Mouse (Mus musculus) hindbrain, embryonic 16.5 days (tissue): ENCODE results near the gene Gm49368. TPM values are rescaled to one million over a fixed set of nuclear protein-coding genes. Genes with fewer than 3 reads are reported as not detected.

ENCODE experiments used
- ATAC-seq: fragments of 200-750 bp; cut with Nextera tagmentation; 2 replicates; pipeline ENCODE4 v1.8.0; 2017; ENCODE audit warnings: moderate TSS enrichment, moderate library complexity
- H3K27ac ChIP-seq: fragments of 300-500 bp; sonication (generic); 2 replicates; pipeline ENCODE4 v1.5.1; 2014; ENCODE audit warnings: low read depth, mild to moderate bottlenecking, control low read depth, low read length, moderate library complexity
- H3K27me3 ChIP-seq: fragments of 300-500 bp; sonication (generic); replicated peaks from 2 replicates; pipeline ENCODE4 v1.6.1; 2014; ENCODE audit warnings: low read length; ENCODE audit not compliant: control insufficient read depth, insufficient read depth
- H3K36me3 ChIP-seq: fragments of 300-500 bp; sonication (generic); 2 replicates; pipeline ENCODE4 v1.6.1; 2014; ENCODE audit warnings: mild to moderate bottlenecking, low read length, moderate library complexity, mixed read lengths; ENCODE audit not compliant: control insufficient read depth, insufficient read depth
- H3K4me1 ChIP-seq: fragments of 300-500 bp; sonication (generic); 2 replicates; pipeline ENCODE4 v1.6.1; 2014; ENCODE audit warnings: low read depth, low read length; ENCODE audit not compliant: control insufficient read depth, insufficient read depth
- H3K4me2 ChIP-seq: fragments of 300-500 bp; sonication (generic); 2 replicates; pipeline ENCODE4 v1.6.1; 2014; ENCODE audit warnings: mild to moderate bottlenecking, low read length, control low read depth, moderate library complexity
- H3K4me3 ChIP-seq: fragments of 300-500 bp; sonication (generic); 2 replicates; pipeline ENCODE4 v1.5.1; 2014; ENCODE audit warnings: mild to moderate bottlenecking, low read length, control low read depth, moderate library complexity
- H3K9ac ChIP-seq: fragments of 300-500 bp; sonication (generic); 2 replicates; pipeline ENCODE4 v1.6.1; 2014; ENCODE audit warnings: low read depth, mild to moderate bottlenecking, control low read depth, low read length, moderate library complexity
- H3K9me3 ChIP-seq: fragments of 300-500 bp; sonication (generic); 2 replicates; pipeline ENCODE4 v1.6.1; 2014; ENCODE audit warnings: mild to moderate bottlenecking, low read length, moderate library complexity; ENCODE audit not compliant: control insufficient read depth
- WGBS: fragments of 180-500 bp; shearing (Covaris S2); extraction: QIAGEN DNeasy Blood & Tissue Kit; methylation state at CpG from one replicate; pipeline ENCODE4 v1.1.7; 2014; 5-methylcytosine and 5-hydroxymethylcytosine counted together
- polyA plus RNA-seq: library from polyadenylated mRNA; unstranded; fragments of >200 nt; fragmentation: Nextera tagmentation; extraction: Ambion mirVana; gene quantifications from 2 replicates; pipeline ENCODE4 v1.2.1, GENCODE M21; 2015

Gene Gm49368
- polyA plus RNA-seq, 1 experiment from 2014 or later, result not detected

- Histone ChIP-seq H3K4me2 (no peak overlapping the region), H3K36me3 (no peaks in the 10 kb centered on the region), H3K27me3 (no peaks in the 10 kb centered on the region), H3K27ac (no peak overlapping the region), H3K4me1 (no peaks in the 10 kb centered on the region), H3K9me3 (no peaks in the 10 kb centered on the region), H3K9ac (no peak overlapping the region), H3K4me3 (no peak overlapping the region)
- 92% methylated on average over 11 of the region's 11 CpGs for WGBS
- ATAC-seq, result no peak
Observed at GRCm38 (mm10) chr7:128112131-128112530, 49.6 kb downstream of the Gm49368 start.

GRCm38 (mm10) chr7:128114371-128115105 lies 52.1 kb downstream of the Gm49368 start:
- H3K9ac ChIP-seq, result no peak overlapping the region
- H3K36me3 ChIP-seq, result no peaks in the 10 kb centered on the region
- H3K4me2 ChIP-seq, result no peak overlapping the region
- ATAC-seq, result no peak
- H3K27me3 ChIP-seq, result no peaks in the 10 kb centered on the region
- 93% methylated on average over 11 of the region's 11 CpGs for WGBS
- no peaks in the 10 kb centered on the region for H3K4me1 ChIP-seq
- no peaks in the 10 kb centered on the region for H3K9me3 ChIP-seq
- H3K27ac ChIP-seq, result no peak overlapping the region
- H3K4me3 ChIP-seq, result no peak overlapping the region

GRCm38 (mm10) chr7:128115211-128115958 lies 52.9 kb downstream of the Gm49368 start:
- no peak for ATAC-seq
- no peaks in the 10 kb centered on the region for H3K27me3 ChIP-seq
- no peak overlapping the region for H3K9ac ChIP-seq
- no peak overlapping the region for H3K4me2 ChIP-seq
- H3K4me3 ChIP-seq, result no peak overlapping the region
- H3K36me3 ChIP-seq, result no peaks in the 10 kb centered on the region
- no peak overlapping the region for H3K27ac ChIP-seq
- no peaks in the 10 kb centered on the region for H3K9me3 ChIP-seq
- 86% methylated on average over 5 of the region's 5 CpGs for WGBS
- H3K4me1 ChIP-seq, result no peaks in the 10 kb centered on the region

GRCm38 (mm10) chr7:128116396-128116795 lies 53.9 kb downstream of the Gm49368 start:
- 95% methylated on average over 5 of the region's 5 CpGs for WGBS
- H3K4me1 ChIP-seq, result no peaks in the 10 kb centered on the region
- no peak overlapping the region for H3K27ac ChIP-seq
- no peaks in the 10 kb centered on the region for H3K27me3 ChIP-seq
- H3K4me3 ChIP-seq, result no peak overlapping the region
- H3K9ac ChIP-seq, result no peak overlapping the region
- H3K4me2 ChIP-seq, result no peak overlapping the region
- no peaks in the 10 kb centered on the region for H3K36me3 ChIP-seq
- ATAC-seq, result no peak
- H3K9me3 ChIP-seq, result no peaks in the 10 kb centered on the region

- Histone ChIP-seq H3K9me3 (no peaks in the 10 kb centered on the region), H3K9ac (no peak overlapping the region), H3K4me1 (no peaks in the 10 kb centered on the region), H3K27ac (no peak overlapping the region), H3K4me3 (no peak overlapping the region), H3K27me3 (no peaks in the 10 kb centered on the region), H3K36me3 (no peaks in the 10 kb centered on the region), H3K4me2 (no peak overlapping the region)
- whole genome bisulfite sequencing, result 88% methylated on average over 6 of the region's 6 CpGs
- no peak for ATAC-seq
Observed at GRCm38 (mm10) chr7:128119726-128120490, 57.4 kb downstream of the Gm49368 start.

GRCm38 (mm10) chr7:128128741-128129720 lies 66.5 kb downstream of the Gm49368 start, which contains the start of gene Itgax:
Gene Itgax (plus strand): TSS chr7:128129547.
- Histone ChIP-seq H3K4me3 (no peak within 1 kb of the TSS), H3K27me3 (no peaks in the 10 kb centered on the region), H3K9ac (no peak within 1 kb of the TSS), H3K4me1 (no peaks in the 10 kb centered on the region), H3K36me3 (no peaks in the 10 kb centered on the region), H3K4me2 (no peak within 1 kb of the TSS), H3K27ac (no peak within 1 kb of the TSS), H3K9me3 (no peaks in the 10 kb centered on the region)
- 89% methylated on average over 8 of the region's 8 CpGs for WGBS
- no peak for ATAC-seq

GRCm38 (mm10) chr7:128132148-128132547 lies 69.7 kb downstream of the Gm49368 start:
- Histone ChIP-seq H3K36me3 (no peaks in the 10 kb centered on the region), H3K4me3 (no peak overlapping the region), H3K9me3 (no peaks in the 10 kb centered on the region), H3K4me1 (no peaks in the 10 kb centered on the region), H3K27me3 (no peaks in the 10 kb centered on the region), H3K27ac (no peak overlapping the region), H3K9ac (no peak overlapping the region), H3K4me2 (no peak overlapping the region)
- no peak for ATAC-seq
- 92% methylated on average over 5 of the region's 5 CpGs for WGBS

GRCm38 (mm10) chr7:128133596-128133995 lies 71.1 kb downstream of the Gm49368 start:
- no peaks in the 10 kb centered on the region for H3K36me3 ChIP-seq
- ATAC-seq, result no peak
- no peak overlapping the region for H3K4me2 ChIP-seq
- H3K4me1 ChIP-seq, result no peaks in the 10 kb centered on the region
- no peak overlapping the region for H3K27ac ChIP-seq
- no peak overlapping the region for H3K9ac ChIP-seq
- H3K9me3 ChIP-seq, result no peaks in the 10 kb centered on the region
- no peaks in the 10 kb centered on the region for H3K27me3 ChIP-seq
- no peak overlapping the region for H3K4me3 ChIP-seq
- WGBS, result 92% methylated on average over 2 of the region's 2 CpGs
